Mouse (Mus musculus) hindbrain, embryonic 12.5 days (tissue): ENCODE measurements around the gene Adamts20. TPM values are rescaled to one million over a fixed set of nuclear protein-coding genes. Genes with fewer than 3 reads are reported as not detected.

Experiments
- ATAC-seq: fragments of 200-750 bp; cut with Nextera tagmentation; 2 replicates; pipeline ENCODE4 v1.8.0; 2017; ENCODE audit warnings: moderate TSS enrichment; ENCODE audit not compliant: low FRiP score
- H3K27ac ChIP-seq: fragments of 300-500 bp; sonication (generic); 2 replicates; pipeline ENCODE4 v1.5.1; 2016; ENCODE audit warnings: mild to moderate bottlenecking
- H3K27me3 ChIP-seq: fragments of 300-500 bp; sonication (generic); 2 replicates; pipeline ENCODE4 v1.6.1; 2016; ENCODE audit warnings: mild to moderate bottlenecking
- H3K36me3 ChIP-seq: fragments of 300-500 bp; sonication (generic); 2 replicates; pipeline ENCODE4 v1.6.1; 2016; ENCODE audit warnings: mild to moderate bottlenecking
- H3K4me1 ChIP-seq: fragments of 300-500 bp; sonication (generic); 2 replicates; pipeline ENCODE4 v1.6.1; 2016
- H3K4me2 ChIP-seq: fragments of 300-500 bp; sonication (generic); replicated peaks from 2 replicates; pipeline ENCODE4 v1.6.1; 2016; ENCODE audit warnings: mild to moderate bottlenecking
- H3K4me3 ChIP-seq: fragments of 300-500 bp; sonication (generic); 2 replicates; pipeline ENCODE4 v1.5.1; 2016; ENCODE audit warnings: mild to moderate bottlenecking
- H3K9ac ChIP-seq: fragments of 300-500 bp; sonication (generic); 2 replicates; pipeline ENCODE4 v1.6.1; 2016; ENCODE audit warnings: mild to moderate bottlenecking, moderate library complexity
- H3K9me3 ChIP-seq: fragments of 300-500 bp; sonication (generic); replicated peaks from 2 replicates; pipeline ENCODE4 v1.6.1; 2016; ENCODE audit warnings: mild to moderate bottlenecking
- whole genome bisulfite sequencing: fragments of 180-500 bp; shearing (Covaris S2); methylation state at CpG from one replicate; pipeline ENCODE4 v1.1.7; 2016; 5-methylcytosine and 5-hydroxymethylcytosine counted together
- polyA plus RNA-seq: library from polyadenylated mRNA; unstranded; fragments of >200 nt; fragmentation: Nextera tagmentation; extraction: Ambion mirVana; gene quantifications from 2 replicates; pipeline ENCODE4 v1.2.1, GENCODE M21; 2016

The Adamts20 gene
- polyA plus RNA-seq, 1 experiment from 2014 or later: 4.6 TPM

- H3K4me2 ChIP-seq: no peak overlapping the region
- no peak overlapping the region for H3K9ac ChIP-seq
- H3K4me3 ChIP-seq: no peak overlapping the region
- H3K27me3 ChIP-seq: no peaks in the 10 kb centered on the region
- peaks cover 9% of the 10 kb centered on the region for H3K4me1 ChIP-seq
- no peaks in the 10 kb centered on the region for H3K9me3 ChIP-seq
- WGBS: 95% methylated on average over 4 of the region's 4 CpGs
- H3K27ac ChIP-seq: no peak overlapping the region
- no peak for ATAC-seq
- H3K36me3 ChIP-seq: no peaks in the 10 kb centered on the region
Observed at GRCm38 (mm10) chr15:94259497-94259896, 205.7 kb downstream of the Adamts20 start.

- Histone ChIP-seq H3K27me3 (no peaks in the 10 kb centered on the region), H3K4me2 (no peak overlapping the region), H3K4me1 (peaks cover 4% of the 10 kb centered on the region; the same call in 1 of the 2 replicates), H3K9me3 (no peaks in the 10 kb centered on the region), H3K9ac (no peak overlapping the region), H3K36me3 (no peaks in the 10 kb centered on the region), H3K27ac (no peak overlapping the region), H3K4me3 (no peak overlapping the region)
- 90% methylated on average over 5 of the region's 5 CpGs for WGBS
- no peak for ATAC-seq
Observed at GRCm38 (mm10) chr15:94255538-94255937, 209.7 kb downstream of the Adamts20 start.

GRCm38 (mm10) chr15:94254861-94255516 is 210.2 kb downstream of the Adamts20 start:
- Histone ChIP-seq H3K27me3 (no peaks in the 10 kb centered on the region), H3K4me2 (no peak overlapping the region), H3K9ac (no peak overlapping the region), H3K27ac (no peak overlapping the region), H3K9me3 (no peaks in the 10 kb centered on the region), H3K4me1 (peaks cover 4% of the 10 kb centered on the region; the same call in 1 of the 2 replicates), H3K4me3 (no peak overlapping the region), H3K36me3 (no peaks in the 10 kb centered on the region)
- WGBS: 76% methylated on average over 3 of the region's 3 CpGs
- no peak for ATAC-seq

GRCm38 (mm10) chr15:94254091-94254860 is 210.9 kb downstream of the Adamts20 start:
- Histone ChIP-seq H3K27me3 (no peaks in the 10 kb centered on the region), H3K4me3 (no peak overlapping the region), H3K9me3 (no peaks in the 10 kb centered on the region), H3K4me2 (no peak overlapping the region), H3K4me1 (peaks cover 4% of the 10 kb centered on the region; the same call in 1 of the 2 replicates), H3K27ac (no peak overlapping the region), H3K9ac (no peak overlapping the region), H3K36me3 (no peaks in the 10 kb centered on the region)
- no peak; the same call in 1 of the 2 replicates for ATAC-seq
- 79% methylated on average over 14 of the region's 14 CpGs for WGBS

GRCm38 (mm10) chr15:94252962-94253712 is 212.1 kb downstream of the Adamts20 start:
- Histone ChIP-seq H3K4me3 (no peak overlapping the region), H3K27me3 (no peaks in the 10 kb centered on the region), H3K9me3 (no peaks in the 10 kb centered on the region), H3K36me3 (no peaks in the 10 kb centered on the region), H3K27ac (no peak overlapping the region), H3K4me2 (no peak overlapping the region), H3K9ac (no peak overlapping the region), H3K4me1 (peaks cover 4% of the 10 kb centered on the region; the same call in 1 of the 2 replicates)
- ATAC-seq: no peak
- 73% methylated on average over 13 of the region's 13 CpGs for WGBS

- no peak for ATAC-seq
- Histone ChIP-seq H3K4me1 (0 out of 2 replicates have a peak, but pooled peaks cover 3% of the 10 kb centered on the region), H3K27ac (no peak overlapping the region), H3K36me3 (no peaks in the 10 kb centered on the region), H3K9me3 (no peaks in the 10 kb centered on the region), H3K27me3 (no peaks in the 10 kb centered on the region), H3K4me2 (no peak overlapping the region), H3K4me3 (no peak overlapping the region), H3K9ac (no peak overlapping the region)
- 82% methylated on average over 8 of the region's 8 CpGs for WGBS
Observed at GRCm38 (mm10) chr15:94249766-94250165, 215.5 kb downstream of the Adamts20 start.

- ATAC-seq: no peak
- 53% methylated on average over 6 of the region's 6 CpGs for WGBS
- no peak overlapping the region for H3K27ac ChIP-seq
- no peak overlapping the region for H3K4me3 ChIP-seq
- no peaks in the 10 kb centered on the region for H3K9me3 ChIP-seq
- H3K9ac ChIP-seq: no peak overlapping the region
- no peak overlapping the region for H3K4me2 ChIP-seq
- no peaks in the 10 kb centered on the region for H3K36me3 ChIP-seq
- no peaks in the 10 kb centered on the region for H3K27me3 ChIP-seq
- no peaks in the 10 kb centered on the region for H3K4me1 ChIP-seq
Observed at GRCm38 (mm10) chr15:94248386-94248785, 216.8 kb downstream of the Adamts20 start.

GRCm38 (mm10) chr15:94246669-94247068 is 218.5 kb downstream of the Adamts20 start:
- no peaks in the 10 kb centered on the region for H3K4me1 ChIP-seq
- no peak overlapping the region for H3K27ac ChIP-seq
- H3K9me3 ChIP-seq: no peaks in the 10 kb centered on the region
- H3K4me2 ChIP-seq: no peak overlapping the region
- no peak for ATAC-seq
- no peak overlapping the region for H3K4me3 ChIP-seq
- no peaks in the 10 kb centered on the region for H3K27me3 ChIP-seq
- no peaks in the 10 kb centered on the region for H3K36me3 ChIP-seq
- 85% methylated on average over 5 of the region's 5 CpGs for WGBS
- H3K9ac ChIP-seq: no peak overlapping the region

GRCm38 (mm10) chr15:94244336-94244735 is 220.9 kb downstream of the Adamts20 start:
- Histone ChIP-seq H3K27ac (no peak overlapping the region), H3K4me3 (no peak overlapping the region), H3K9ac (no peak overlapping the region), H3K9me3 (no peaks in the 10 kb centered on the region), H3K27me3 (no peaks in the 10 kb centered on the region), H3K36me3 (no peaks in the 10 kb centered on the region), H3K4me2 (no peak overlapping the region), H3K4me1 (no peaks in the 10 kb centered on the region)
- WGBS: 78% methylated on average over 2 of the region's 2 CpGs
- no peak for ATAC-seq

GRCm38 (mm10) chr15:94242133-94242532 is 223.1 kb downstream of the Adamts20 start:
- 91% methylated on average over 1 of the region's 1 CpGs for WGBS
- Histone ChIP-seq H3K9me3 (no peaks in the 10 kb centered on the region), H3K4me3 (no peak overlapping the region), H3K4me2 (no peak overlapping the region), H3K27me3 (no peaks in the 10 kb centered on the region), H3K27ac (no peak overlapping the region), H3K4me1 (no peaks in the 10 kb centered on the region), H3K36me3 (no peaks in the 10 kb centered on the region), H3K9ac (no peak overlapping the region)
- no peak for ATAC-seq

- 85% methylated on average over 4 of the region's 4 CpGs for WGBS
- Histone ChIP-seq H3K4me3 (no peak overlapping the region), H3K36me3 (no peaks in the 10 kb centered on the region), H3K4me1 (no peaks in the 10 kb centered on the region), H3K27ac (no peak overlapping the region), H3K9ac (no peak overlapping the region), H3K27me3 (no peaks in the 10 kb centered on the region), H3K9me3 (no peaks in the 10 kb centered on the region), H3K4me2 (no peak overlapping the region)
- no peak for ATAC-seq
Observed at GRCm38 (mm10) chr15:94239637-94240036, 225.6 kb downstream of the Adamts20 start.

- no peak overlapping the region for H3K27ac ChIP-seq
- H3K4me1 ChIP-seq: no peaks in the 10 kb centered on the region
- no peaks in the 10 kb centered on the region for H3K27me3 ChIP-seq
- WGBS: 69% methylated on average over 6 of the region's 6 CpGs
- no peak overlapping the region for H3K4me3 ChIP-seq
- H3K9me3 ChIP-seq: no peaks in the 10 kb centered on the region
- no peaks in the 10 kb centered on the region for H3K36me3 ChIP-seq
- no peak overlapping the region for H3K4me2 ChIP-seq
- ATAC-seq: no peak
- no peak overlapping the region for H3K9ac ChIP-seq
Observed at GRCm38 (mm10) chr15:94239127-94239526, 226.1 kb downstream of the Adamts20 start.
